Mouse (Mus musculus): ENCODE results near the gene Pcdh15. TPM values are rescaled to one million over a fixed set of nuclear protein-coding genes. Genes with fewer than 3 reads are reported as not detected.

The Pcdh15 gene
- total and polyA plus RNA-seq, 3 experiments = not detected

DNA sequence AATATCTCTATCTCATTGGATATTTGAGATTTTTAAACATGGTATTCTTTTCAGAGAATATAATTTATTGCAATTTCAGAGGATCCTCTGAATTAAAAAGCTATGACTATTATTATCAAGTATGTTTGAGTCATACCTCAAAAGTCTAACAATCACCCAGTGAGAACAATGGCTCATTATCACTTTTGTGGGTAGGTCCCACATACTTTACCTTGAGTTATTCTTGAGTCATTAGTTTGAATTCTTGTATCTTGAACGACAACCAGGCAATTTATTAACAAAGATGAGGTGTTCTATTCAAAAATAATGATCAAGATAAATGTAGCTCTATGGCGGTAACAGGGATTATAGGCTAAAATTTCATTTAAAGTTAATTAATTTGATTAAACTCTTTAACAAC lies 1439.2 kb downstream of the Pcdh15 start:
- H3K4me1 ChIP-seq (ENCODE audit: control insufficient read depth in 1 of 2, insufficient read depth in 2 of 2, low read length in 2 of 2) = no peaks in the 10 kb centered on the region
- DNase-seq (ENCODE audit: low read depth, low spot score) = no peak
- H3K79me2 ChIP-seq (ENCODE audit: control insufficient read depth, insufficient read depth, low read length, poor library complexity) = no peaks in the 10 kb centered on the region
- H3K27me3 ChIP-seq (ENCODE audit: control insufficient read depth in 1 of 2, insufficient read depth in 2 of 2, low read length in 2 of 2) = no peaks in the 10 kb centered on the region
- no peaks in the 10 kb centered on the region for H3K36me3 ChIP-seq (ENCODE audit: control insufficient read depth in 1 of 2, insufficient read depth in 2 of 2, low read length in 2 of 2)
- TF ChIP-seq SIN3A (IDR thresholded peaks at IDR 0.05; ENCODE audit: low read length) (no peak), CHD2 (IDR thresholded peaks at IDR 0.05; ENCODE audit: low read length) (no peak), ZC3H11A (IDR thresholded peaks at IDR 0.05; ENCODE audit: low read depth, low read length) (no peak), CHD1 (IDR thresholded peaks at IDR 0.05; ENCODE audit: low read depth, low read length) (no peak), TAL1 (IDR thresholded peaks at IDR 0.05; ENCODE audit: low read length) (no peak), ZMIZ1 (IDR thresholded peaks at IDR 0.05; ENCODE audit: low read depth, low read length) (no peak), UBTF (IDR thresholded peaks at IDR 0.05; ENCODE audit: borderline replicate concordance, insufficient read depth, low read depth, low read length) (no peak), SMC3 (IDR thresholded peaks at IDR 0.05; ENCODE audit: low read depth, low read length) (no peak), MYB (IDR thresholded peaks at IDR 0.05; ENCODE audit: low read depth, low read length) (no peak), MYC (IDR thresholded peaks at IDR 0.05; ENCODE audit: low read depth, low read length) (no peak), ETS1 (IDR thresholded peaks at IDR 0.05; ENCODE audit: low read depth, low read length) (no peak), USF1 (IDR thresholded peaks at IDR 0.05; ENCODE audit: low read depth, low read length) (no peak), RAD21 (IDR thresholded peaks at IDR 0.05; ENCODE audit: low read depth, low read length) (no peak), BHLHE40 (IDR thresholded peaks at IDR 0.05; ENCODE audit: borderline replicate concordance, low read depth, low read length) (no peak), MAX (IDR thresholded peaks at IDR 0.05; ENCODE audit: low read length) (no peak), GATA1 (IDR thresholded peaks at IDR 0.05; ENCODE audit: low read depth, low read length) (no peak)
- H3K9ac ChIP-seq (ENCODE audit: control insufficient read depth, low read depth, low read length, poor library complexity, severe bottlenecking) = no peak overlapping the region
- H3K9me3 ChIP-seq (replicated peaks; ENCODE audit: insufficient read depth, low read length) = no peaks in the 10 kb centered on the region
- H3K27ac ChIP-seq (ENCODE audit: control insufficient read depth, low read depth, low read length) = no peak overlapping the region
- H3K4me3 ChIP-seq (ENCODE audit: control insufficient read depth in 1 of 2, insufficient read depth in 1 of 2, low read depth in 2 of 2, low read length in 2 of 2) = no peak overlapping the region

DNA sequence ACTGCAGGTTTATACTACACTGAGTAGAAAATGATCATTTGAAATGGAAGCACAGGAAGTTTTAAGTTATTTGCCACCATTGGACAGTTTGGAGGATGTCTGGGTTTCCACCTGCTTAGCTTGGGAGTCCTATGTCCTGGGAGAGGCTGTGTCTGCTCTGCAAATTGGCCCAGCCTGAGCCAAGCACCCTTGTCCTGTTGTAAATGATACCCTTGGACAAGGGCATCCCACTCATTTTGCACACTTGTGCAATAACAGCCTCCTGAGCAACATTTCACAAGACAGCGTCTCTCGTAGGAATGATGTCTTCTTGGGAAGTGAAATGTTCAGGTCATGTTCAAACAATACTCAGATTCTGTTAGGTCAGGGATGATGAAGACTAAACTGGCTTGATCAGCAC lies 1456.2 kb downstream of the Pcdh15 start:
- DNase-seq (ENCODE audit: low read depth, low spot score) = no peak
- no peak overlapping the region for H3K27ac ChIP-seq (ENCODE audit: control insufficient read depth, low read depth, low read length)
- H3K27me3 ChIP-seq (ENCODE audit: control insufficient read depth in 1 of 2, insufficient read depth in 2 of 2, low read length in 2 of 2) = no peaks in the 10 kb centered on the region; a peak in 1 of 4 replicates
- H3K9ac ChIP-seq (ENCODE audit: control insufficient read depth, low read depth, low read length, poor library complexity, severe bottlenecking) = no peak overlapping the region
- TF ChIP-seq GABPA (IDR thresholded peaks at IDR 0.05; ENCODE audit: low read depth, low read length) (no peak), HCFC1 (IDR thresholded peaks at IDR 0.05; ENCODE audit: low read depth, low read length) (no peak), MAX (IDR thresholded peaks at IDR 0.05; ENCODE audit: low read length) (no peak), E2F4 (IDR thresholded peaks at IDR 0.05; ENCODE audit: borderline replicate concordance, low read depth, low read length) (no peak), ELF1 (IDR thresholded peaks at IDR 0.05; ENCODE audit: low read depth, low read length) (no peak), ZMIZ1 (IDR thresholded peaks at IDR 0.05; ENCODE audit: low read depth, low read length) (no peak), MXI1 (IDR thresholded peaks at IDR 0.05; ENCODE audit: low read depth, low read length) (no peak), TBP (IDR thresholded peaks at IDR 0.05; ENCODE audit: low read depth, low read length) (no peak), KAT2A (conservative IDR thresholded peaks at IDR 0.05; ENCODE audit: low read depth, low read length) (no peak), RCOR1 (IDR thresholded peaks at IDR 0.05; ENCODE audit: low read depth, low read length) (no peak), ZC3H11A (IDR thresholded peaks at IDR 0.05; ENCODE audit: low read depth, low read length) (no peak), EP300 (IDR thresholded peaks at IDR 0.05; ENCODE audit: low read depth in 1 of 2, low read length in 2 of 2) (no peak), MAFK (IDR thresholded peaks at IDR 0.05; ENCODE audit: borderline replicate concordance, low read depth, low read length) (no peak), CHD2 (IDR thresholded peaks at IDR 0.05; ENCODE audit: low read length) (no peak), BHLHE40 (IDR thresholded peaks at IDR 0.05; ENCODE audit: borderline replicate concordance, low read depth, low read length) (no peak), MYC (IDR thresholded peaks at IDR 0.05; ENCODE audit: low read depth, low read length) (no peak), CTCF (IDR thresholded peaks at IDR 0.05 in 2 of 3, conservative IDR thresholded peaks at IDR 0.05 in 1 of 3; ENCODE audit: control insufficient read depth in 1 of 3, insufficient read depth in 1 of 3, low read depth in 2 of 3, low read length in 3 of 3, poor library complexity in 1 of 3, severe bottlenecking in 1 of 3) (no peak)
- H3K79me2 ChIP-seq (ENCODE audit: control insufficient read depth, insufficient read depth, low read length, poor library complexity) = no peaks in the 10 kb centered on the region
- no peak overlapping the region for H3K4me3 ChIP-seq (ENCODE audit: control insufficient read depth in 1 of 2, insufficient read depth in 1 of 2, low read depth in 2 of 2, low read length in 2 of 2)
- H3K9me3 ChIP-seq (replicated peaks; ENCODE audit: insufficient read depth, low read length) = no peaks in the 10 kb centered on the region
- H3K36me3 ChIP-seq (ENCODE audit: control insufficient read depth in 1 of 2, insufficient read depth in 2 of 2, low read length in 2 of 2) = no peaks in the 10 kb centered on the region
- no peaks in the 10 kb centered on the region for H3K4me1 ChIP-seq (ENCODE audit: control insufficient read depth in 1 of 2, insufficient read depth in 2 of 2, low read length in 2 of 2)

Data from MEL (cell line).